Mouse (Mus musculus) heart, adult 2 months (tissue): Measurements from ENCODE around the gene Fam50a.
A peak's percentile ranks its signal among the peaks of the same experiment; 100 is the strongest.

Experiments
- CTCF ChIP-seq: fragments of 200-600 bp; IDR thresholded peaks from 2 replicates; pipeline ENCODE4 v1.8.1; 2022; ENCODE audit warnings: antibody characterized with exemption, mild to moderate bottlenecking, moderate library complexity
- EP300 ChIP-seq: fragments of 200-500 bp; IDR thresholded peaks from 2 replicates; pipeline ENCODE4 v1.6.1; 2011; ENCODE audit warnings: low read depth, low read length, control low read depth; ENCODE audit not compliant: insufficient read depth
- POLR2A ChIP-seq: fragments of 200-500 bp; IDR thresholded peaks from 2 replicates; pipeline ENCODE4 v1.6.1; 2011; ENCODE audit warnings: mild to moderate bottlenecking, low read depth, low read length, control low read depth; ENCODE audit not compliant: insufficient read depth

DNA sequence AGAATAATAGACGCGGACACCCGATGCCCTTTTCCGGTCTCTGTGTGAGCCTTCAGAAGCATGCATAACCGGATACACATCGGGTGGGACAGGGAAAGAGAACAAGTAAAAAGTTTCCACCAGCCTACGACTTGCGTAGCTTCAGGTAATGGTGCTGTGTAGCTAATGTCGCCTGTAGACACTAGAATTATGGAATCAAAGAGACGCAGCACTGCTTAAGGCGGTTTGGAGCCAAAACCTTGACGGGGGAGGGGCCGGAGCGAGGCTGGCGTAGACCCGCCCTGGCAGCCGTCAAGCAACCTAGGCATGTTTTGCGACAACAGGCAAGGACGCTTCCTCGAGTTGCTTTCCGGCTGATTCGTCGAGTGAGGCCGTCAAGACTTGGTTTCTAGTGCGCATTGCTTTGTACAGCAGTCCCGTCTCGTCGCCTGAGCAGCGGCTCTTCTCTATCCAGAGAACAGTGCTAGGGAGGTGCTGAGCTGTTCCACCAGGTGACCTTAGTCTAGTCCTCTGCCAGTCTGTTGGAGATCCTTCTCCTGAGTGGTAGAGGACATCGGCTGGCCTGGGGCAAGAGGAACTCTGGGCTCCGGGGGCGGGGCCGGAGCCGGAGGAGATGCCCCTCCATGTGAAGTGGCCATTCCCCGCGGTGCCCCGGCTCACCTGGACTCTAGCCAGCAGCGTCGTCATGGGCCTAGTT lies 30.3 kb upstream of the Fam50a start:
- TF ChIP-seq CTCF (no peak), EP300 (no peak), POLR2A (peak; percentile 93)
